Mouse (Mus musculus) thymus, postnatal 4 days (tissue): Measurements from ENCODE around the gene Adam23.

ENCODE experiments used
- DNase-seq: peaks from one replicate; pipeline ENCODE4 v3.0.0; 2021

Adam23 gene

DNA sequence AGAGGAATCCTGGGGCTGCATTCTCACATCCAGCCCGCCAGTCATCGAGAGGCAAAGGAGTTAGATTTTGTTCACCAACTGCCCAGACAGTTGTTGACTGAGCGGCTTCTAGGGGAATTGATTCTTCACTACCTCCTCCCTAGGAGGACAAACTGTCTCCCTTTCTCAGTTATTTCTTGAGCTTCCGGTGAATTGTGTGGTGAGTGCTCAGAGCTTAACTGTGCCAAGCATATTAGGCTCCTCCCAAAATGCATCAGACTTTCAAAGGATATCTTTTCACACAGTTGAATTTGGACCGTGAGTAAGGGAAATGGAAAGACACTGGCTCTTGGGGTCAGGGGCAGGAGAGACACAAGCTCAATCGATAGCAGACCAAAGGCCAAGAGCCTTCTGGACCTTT lies 39.0 kb downstream of the Adam23 start:
- DNase-seq, result no peak

GRCm38 (mm10) chr1:63486646-63487045 lies 41.0 kb downstream of the Adam23 start:
- DNase-seq, result no peak

DNA sequence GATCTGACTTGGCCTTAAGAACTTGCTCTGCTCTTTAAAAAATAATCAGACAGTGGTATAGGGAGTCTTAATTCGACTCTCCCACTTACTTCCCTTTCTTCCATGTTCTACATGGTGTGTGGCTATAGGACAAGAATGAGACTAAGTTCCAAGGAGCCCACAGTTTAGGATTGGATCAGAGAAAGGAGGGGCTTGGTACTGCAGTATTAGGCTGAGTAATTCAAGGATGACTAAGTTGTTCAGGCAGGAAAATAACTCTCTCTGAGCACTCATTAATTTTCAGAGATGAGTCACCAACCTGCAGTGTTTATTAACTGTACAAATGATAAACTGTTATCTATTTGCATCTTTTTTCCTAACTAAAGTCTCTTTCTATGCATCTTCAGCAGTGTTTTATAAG lies 45.3 kb downstream of the Adam23 start:
- no peak for DNase-seq

DNA sequence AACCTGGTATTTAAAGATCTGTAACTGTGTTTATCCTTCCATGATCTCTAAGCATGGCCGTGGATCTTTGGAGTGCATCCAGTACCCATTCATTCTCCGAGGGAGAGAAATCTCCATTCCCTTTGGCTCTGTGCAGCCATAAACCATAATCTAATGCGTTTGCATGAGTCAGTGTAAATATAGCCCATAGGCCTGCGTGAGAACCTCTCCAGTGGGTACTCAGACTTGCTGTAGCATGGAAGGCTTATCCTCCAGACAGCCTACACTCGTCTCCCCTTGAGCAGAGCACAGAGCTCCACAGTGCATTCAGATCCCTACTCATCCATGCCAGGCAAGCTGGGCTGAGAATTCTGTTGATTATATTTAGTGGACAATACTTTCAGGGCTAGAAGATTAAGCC lies 47.6 kb downstream of the Adam23 start:
- DNase-seq, result no peak

DNA sequence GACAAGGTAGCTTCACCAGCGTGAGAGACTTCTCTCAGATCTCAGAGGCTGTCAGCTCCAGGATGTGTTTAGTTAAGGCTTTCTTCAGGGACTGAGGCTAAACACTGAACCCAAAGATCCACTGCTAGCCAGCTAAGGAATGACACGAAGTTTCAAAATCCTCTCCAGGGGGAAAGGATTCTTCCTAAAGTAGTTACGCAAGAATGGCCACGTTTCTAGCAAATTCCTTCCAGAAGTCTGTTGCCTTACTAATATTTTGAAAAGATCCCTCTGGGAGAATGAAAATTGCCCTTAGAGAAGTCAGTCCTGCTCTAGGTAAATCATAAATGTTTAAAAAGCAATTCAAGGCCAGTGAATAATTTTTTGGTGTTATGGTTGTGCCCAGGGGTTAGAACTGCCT lies 61.7 kb downstream of the Adam23 start:
- no peak for DNase-seq

DNA sequence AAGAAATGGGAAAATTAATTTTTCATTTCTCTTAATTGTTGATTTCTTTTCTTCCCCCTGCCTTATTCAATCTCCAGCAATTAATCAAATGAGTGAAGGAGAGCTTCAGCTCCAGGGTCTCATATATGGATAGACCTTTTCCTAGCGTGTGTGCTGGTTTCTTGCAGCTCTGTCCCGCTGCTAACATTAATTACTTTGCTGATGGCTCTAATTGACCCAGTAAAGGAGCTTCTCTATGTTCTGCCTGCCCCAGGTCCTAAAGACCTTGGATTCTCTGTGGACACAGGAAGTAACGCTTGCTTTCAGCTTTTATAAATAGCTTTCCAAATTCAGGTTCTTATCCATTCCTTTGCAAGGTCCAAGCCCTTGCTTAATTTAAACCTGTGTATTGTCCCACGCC lies 63.1 kb downstream of the Adam23 start:
- no peak for DNase-seq

DNA sequence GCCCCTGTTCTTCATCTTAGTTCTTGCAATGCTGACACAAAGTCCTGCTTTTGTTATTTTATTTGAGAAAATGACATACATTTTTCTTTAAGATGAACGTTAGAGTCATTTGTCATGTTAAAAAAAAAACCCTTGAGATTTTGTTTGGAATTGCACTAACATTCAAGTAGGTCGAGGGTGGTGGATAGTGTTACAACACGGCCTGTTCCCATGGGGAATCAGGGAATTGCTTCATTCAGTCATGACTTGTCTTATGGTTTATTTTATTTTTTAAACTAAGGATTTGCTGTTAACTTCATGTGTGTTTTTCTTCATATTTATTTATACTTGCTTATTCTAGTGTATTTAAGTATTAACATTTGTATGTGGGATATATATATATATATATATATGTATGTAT lies 65.7 kb downstream of the Adam23 start:
- DNase-seq, result no peak

- DNase-seq, result no peak
These were observed 72.1 kb downstream of the Adam23 start for GRCm38 (mm10) chr1:63517800-63518199.

- DNase-seq, result no peak
These were observed 73.1 kb downstream of the Adam23 start for GRCm38 (mm10) chr1:63518814-63519213.

DNA sequence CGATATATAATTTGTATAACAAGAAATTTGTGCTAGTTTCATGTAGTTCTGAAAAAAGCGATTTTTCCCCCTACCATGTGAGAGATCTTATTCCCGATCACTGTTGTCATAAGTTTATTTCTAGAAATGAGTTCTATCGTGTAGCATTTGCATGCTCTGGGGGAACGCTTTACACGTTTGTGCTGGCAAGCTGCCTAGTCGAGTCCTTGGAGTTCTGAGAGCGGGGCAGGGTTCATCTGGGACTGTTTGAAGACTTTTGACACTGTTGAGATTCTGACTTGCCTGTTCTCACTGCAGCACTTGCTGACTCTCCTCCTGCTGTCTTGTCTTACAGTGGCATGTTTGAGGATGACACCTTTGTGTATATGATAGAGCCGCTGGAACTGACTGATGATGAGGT lies 84.2 kb downstream of the Adam23 start:
- DNase-seq, result no peak

DNA sequence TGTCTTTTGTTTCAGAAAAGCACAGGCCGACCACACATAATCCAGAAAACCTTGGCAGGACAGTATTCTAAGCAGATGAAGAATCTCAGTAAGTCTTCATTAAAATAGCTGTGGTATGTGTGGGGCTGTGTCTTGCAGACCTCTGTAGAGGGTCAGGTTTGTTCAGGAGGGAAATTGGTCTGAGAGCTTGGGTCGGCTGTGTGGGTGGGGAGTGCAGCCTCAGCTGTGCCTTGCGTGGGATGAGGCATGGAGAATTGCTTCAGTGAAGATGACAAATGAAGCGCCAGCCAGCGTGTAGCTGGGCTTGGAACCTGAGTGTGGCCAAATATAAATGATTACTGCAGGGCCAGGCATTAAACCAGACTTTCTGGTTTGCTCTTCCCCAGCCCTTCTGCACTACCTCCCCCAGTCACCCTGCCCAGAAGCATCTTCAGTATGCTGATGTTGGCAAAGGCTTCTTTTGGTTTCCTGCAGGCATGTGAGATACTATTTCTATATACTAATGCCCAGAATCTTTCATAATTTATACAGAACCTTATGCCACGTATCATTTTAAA lies 88.7 kb downstream of the Adam23 start:
- DNase-seq, result no peak

DNA sequence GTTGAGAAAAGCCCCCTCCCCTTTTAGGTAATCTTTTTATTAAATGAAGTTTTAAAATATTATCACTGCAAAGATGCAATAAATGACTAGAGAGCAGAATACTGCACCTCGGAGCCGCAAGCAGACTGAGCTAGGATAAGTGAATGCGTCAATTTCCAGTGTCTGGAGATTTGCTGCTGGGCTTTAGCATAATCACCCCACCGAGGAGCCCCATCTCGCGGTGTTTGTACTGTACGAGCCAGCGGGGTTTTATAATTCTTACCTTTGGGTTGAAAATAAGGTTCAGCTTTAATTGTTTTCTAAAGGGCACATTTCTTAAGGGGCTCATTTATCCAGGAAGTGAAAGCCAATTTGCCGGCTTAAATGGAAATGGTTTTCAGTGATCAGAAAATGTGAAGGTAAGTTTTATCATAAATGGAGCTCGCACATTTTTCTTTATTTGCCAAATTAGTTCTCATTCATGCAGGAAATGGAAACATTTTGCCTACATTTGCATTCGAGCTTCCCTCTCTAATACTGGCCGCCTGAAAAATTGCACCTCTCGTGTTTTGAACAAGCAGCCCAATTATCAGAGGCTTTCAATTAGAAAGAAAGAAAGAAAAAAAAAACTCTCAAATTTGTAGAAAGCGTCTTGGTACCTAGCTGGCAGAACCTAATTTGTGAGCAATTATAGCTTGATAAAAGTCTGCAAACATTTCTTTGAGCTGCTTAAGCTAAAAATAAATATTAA lies 94.4 kb downstream of the Adam23 start:
- no peak for DNase-seq

GRCm38 (mm10) chr1:63544122-63544521 lies 98.4 kb downstream of the Adam23 start:
- no peak for DNase-seq

GRCm38 (mm10) chr1:63553039-63553438 lies 107.3 kb downstream of the Adam23 start:
- no peak for DNase-seq

DNA sequence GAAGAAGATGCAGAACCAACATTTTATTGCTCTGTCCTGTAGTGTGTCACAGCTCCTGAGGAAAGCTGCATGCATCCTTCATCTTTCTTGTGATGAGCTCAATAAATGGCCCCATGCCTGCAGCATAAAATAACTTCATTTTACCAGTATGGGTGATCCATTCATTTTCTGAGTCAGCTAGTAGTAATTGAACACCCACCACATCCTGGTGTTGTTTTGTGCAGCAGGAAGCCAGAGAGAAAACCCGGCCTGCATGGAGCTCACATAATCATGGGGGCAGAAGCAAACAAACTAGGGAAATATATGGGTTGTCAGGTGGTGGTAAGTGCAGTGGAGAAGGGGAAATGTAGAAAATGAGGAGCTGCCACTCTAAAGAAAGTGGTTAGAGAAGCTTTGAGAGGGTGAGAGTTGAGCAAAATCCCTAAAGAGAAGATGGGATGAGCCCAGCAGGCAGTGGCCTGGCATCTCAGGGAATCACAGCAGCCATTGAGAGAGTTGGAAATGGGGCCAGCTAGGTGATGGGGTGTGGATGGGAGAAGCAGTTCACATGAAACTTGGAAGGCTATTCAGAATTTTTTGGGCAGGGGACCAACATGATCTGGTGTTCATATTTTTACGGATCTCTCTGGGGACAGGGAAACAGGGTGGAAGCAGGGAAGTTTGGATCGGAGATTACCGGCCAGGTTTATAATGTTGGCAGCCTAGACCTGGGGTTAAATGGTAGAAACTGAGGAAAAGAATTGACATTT lies 116.3 kb downstream of the Adam23 start:
- no peak for DNase-seq

GRCm38 (mm10) chr1:63563928-63564327 lies 118.2 kb downstream of the Adam23 start:
- no peak for DNase-seq

DNA sequence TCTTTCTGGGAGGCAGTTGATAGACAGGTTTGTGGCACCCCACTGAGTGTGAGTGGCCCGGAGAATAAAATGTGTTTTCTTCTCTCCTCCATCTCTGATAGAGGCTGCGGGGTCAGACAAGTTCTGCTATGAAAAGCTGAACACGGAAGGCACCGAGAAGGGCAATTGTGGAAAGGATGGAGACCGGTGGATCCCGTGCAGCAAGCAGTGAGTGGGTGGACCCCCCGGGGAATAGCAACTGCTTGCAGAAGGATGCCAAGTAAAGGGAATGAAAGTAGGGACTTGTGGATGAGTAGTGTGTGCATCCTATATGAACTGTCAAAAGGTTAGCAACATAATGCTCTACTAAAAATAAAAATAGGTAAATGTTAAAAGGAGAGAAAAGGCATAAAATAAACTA lies 120.8 kb downstream of the Adam23 start:
- DNase-seq, result no peak

- DNase-seq, result no peak
These were observed 121.3 kb downstream of the Adam23 start for GRCm38 (mm10) chr1:63567031-63567430.

DNA sequence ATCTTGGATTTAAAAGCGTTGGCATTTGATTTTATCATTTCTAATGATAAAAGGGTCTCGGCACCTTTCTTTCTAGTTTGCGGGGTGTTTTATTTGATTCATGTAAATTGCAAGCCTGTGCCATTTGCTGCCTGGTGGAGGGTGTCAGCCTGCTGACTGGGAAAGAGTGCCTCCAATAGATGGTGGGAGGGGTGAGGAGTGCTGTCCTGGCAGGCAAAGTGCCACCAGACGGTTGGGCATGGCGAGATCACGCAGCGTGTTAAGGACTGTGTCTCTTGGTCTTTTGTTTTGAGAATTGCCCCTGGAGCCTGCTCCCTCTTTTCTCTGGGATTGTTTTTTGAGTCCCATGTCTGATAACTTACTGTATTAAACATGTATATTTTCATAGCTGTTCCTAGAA lies 126.5 kb downstream of the Adam23 start:
- DNase-seq, result no peak

GRCm38 (mm10) chr1:63573432-63573831 lies 127.7 kb downstream of the Adam23 start:
- DNase-seq, result no peak

DNA sequence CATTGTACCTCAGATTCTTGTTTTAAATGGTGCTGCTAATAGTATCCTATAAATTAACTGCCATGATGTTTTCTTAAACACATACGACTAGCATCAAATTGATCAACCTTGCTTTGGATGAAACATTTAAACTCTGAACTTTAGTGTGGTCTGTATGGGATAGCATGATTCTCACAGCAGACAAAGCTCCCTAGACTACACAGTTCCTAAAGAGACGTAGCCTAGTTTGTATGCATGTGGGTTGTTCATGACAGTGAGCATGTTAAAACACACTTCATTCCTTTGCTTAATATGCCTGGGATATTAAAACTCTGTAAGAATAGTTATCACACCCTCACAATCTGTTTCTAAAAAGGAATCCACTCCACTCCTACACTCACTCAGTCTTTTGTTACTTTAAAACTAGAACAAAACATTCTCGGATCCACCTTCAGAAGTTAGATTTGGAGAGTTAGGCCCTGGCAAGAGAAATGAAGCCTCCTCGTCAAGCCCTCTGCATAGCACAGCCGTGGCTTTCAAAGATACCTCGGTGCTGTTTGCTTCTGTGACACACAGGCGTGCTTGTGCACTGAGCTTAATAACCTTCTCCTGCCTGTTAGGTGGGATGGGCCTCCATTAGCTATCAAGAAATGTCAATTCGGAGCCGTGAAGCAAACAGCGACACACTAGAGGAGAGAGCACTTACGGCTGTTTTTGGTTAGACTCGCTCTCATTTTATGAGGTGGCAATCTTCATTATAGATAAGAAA lies 128.3 kb downstream of the Adam23 start:
- no peak for DNase-seq

DNA sequence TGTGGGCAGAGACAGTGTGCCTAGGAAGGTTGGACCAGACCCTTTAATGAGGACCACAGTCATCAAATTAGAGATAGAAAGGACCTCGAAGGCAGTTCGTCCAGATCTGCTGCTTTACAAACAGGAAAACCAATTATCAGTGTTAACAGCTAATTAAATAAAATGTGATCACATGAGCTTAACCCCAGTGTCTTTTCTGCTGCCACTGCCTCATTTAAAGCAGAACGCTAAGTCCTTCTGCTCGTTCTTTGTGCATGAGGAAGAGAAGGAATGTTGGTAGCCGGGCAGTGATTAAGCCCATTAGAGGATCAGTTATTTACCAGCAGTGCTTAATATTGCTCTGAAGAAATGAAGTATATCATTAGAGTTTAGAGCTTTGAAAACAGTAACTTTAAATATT lies 131.1 kb downstream of the Adam23 start:
- no peak for DNase-seq

DNA sequence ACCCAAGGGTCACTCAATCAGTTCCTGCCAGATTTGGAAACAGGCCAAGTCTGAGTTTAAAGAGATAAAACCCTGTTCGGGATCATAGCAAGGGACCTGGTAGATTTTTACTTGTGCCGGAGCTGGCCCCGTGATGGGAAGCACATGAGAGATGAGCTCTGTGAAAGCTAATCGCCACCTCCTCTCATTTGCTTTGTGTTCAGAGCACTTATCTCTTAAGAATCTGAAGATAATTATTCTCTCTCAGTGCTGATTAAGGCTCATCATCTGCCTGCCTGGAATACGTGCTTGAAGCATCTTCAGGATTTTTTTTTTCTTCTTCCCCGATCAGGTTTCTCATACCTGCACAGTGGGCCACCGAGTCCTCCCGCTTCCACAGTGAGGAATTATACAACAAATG lies 133.5 kb downstream of the Adam23 start:
- DNase-seq, result no peak

DNA sequence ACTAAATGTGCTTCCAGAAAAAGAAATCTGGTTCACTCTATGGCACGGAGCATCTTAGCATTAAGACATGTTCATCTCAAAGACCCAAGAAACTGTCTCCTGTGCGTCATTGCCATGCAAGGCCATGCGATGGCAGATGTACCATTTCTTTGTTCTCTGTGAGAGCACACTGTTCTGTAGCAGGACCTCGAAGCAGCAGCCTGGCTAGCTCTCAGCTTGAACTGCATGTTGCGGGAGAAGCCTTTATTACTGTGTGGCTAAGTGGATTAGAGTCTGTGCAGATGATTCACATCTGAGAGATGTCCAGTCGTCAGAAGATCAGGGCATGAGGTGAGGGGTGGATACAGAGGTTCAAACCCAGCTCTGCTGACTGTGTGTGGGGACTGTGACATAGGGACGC lies 141.2 kb downstream of the Adam23 start:
- no peak for DNase-seq
